Mouse (Mus musculus): ENCODE results near the gene Slc40a1. TPM values are rescaled to one million over a fixed set of nuclear protein-coding genes. Genes with fewer than 3 reads are reported as not detected.

Slc40a1 gene
- total and polyA plus RNA-seq, 3 experiments = 7.4 to 19.5 (median 13.5) TPM

GRCm38 (mm10) chr1:45868050-45868449, 58.3 kb downstream of the Slc40a1 start:
- no peaks in the 10 kb centered on the region for H3K79me2 ChIP-seq (replicated peaks; ENCODE audit: control insufficient read depth, insufficient read depth, low read length)
- peaks cover 6% of the 10 kb centered on the region for H3K36me3 ChIP-seq (ENCODE audit: control insufficient read depth, insufficient read depth, low read length)
- no peak for TF ChIP-seq EP300 (IDR thresholded peaks at IDR 0.05; ENCODE audit: insufficient read depth, low read depth, low read length)
- TF ChIP-seq POLR2A (IDR thresholded peaks at IDR 0.05; ENCODE audit: insufficient read depth, low read depth, low read length) = no peak
- TF ChIP-seq CTCF (IDR thresholded peaks at IDR 0.05) = no peak
- no peaks in the 10 kb centered on the region for H3K27me3 ChIP-seq (ENCODE audit: control insufficient read depth, insufficient read depth, low read length)
- intact Hi-C loops (cut with DNase I) = no loop called here
- no peak overlapping the region for H3K9ac ChIP-seq (ENCODE audit: low read depth, low read length)
- H3K27ac ChIP-seq = peak overlapping the region; percentile 13; the same call in 1 of the 2 replicates
- WGBS = 62% methylated on average over 1 of the region's 1 CpGs
- no peak overlapping the region for H3K4me3 ChIP-seq
- peaks cover 13% of the 10 kb centered on the region for H3K4me1 ChIP-seq (ENCODE audit: control insufficient read depth, insufficient read depth, low read length)
- no peak for DNase-seq

GRCm38 (mm10) chr1:45866288-45867018, 59.9 kb downstream of the Slc40a1 start:
- Histone ChIP-seq H3K4me1 (ENCODE audit: control insufficient read depth, insufficient read depth, low read length) (peaks cover 13% of the 10 kb centered on the region), H3K27me3 (ENCODE audit: control insufficient read depth, insufficient read depth, low read length) (no peaks in the 10 kb centered on the region), H3K4me3 (no peak overlapping the region), H3K9ac (ENCODE audit: low read depth, low read length) (no peak overlapping the region), H3K36me3 (ENCODE audit: control insufficient read depth, insufficient read depth, low read length) (peaks cover 6% of the 10 kb centered on the region), H3K79me2 (replicated peaks; ENCODE audit: control insufficient read depth, insufficient read depth, low read length) (no peaks in the 10 kb centered on the region), H3K27ac (peak overlapping the region; percentile 8; the same call in 1 of the 2 replicates)
- DNase-seq = no peak
- TF ChIP-seq CTCF (IDR thresholded peaks at IDR 0.05) (no peak), EP300 (IDR thresholded peaks at IDR 0.05; ENCODE audit: insufficient read depth, low read depth, low read length) (no peak)
- intact Hi-C loops (cut with DNase I) = no loop called here
- WGBS = 66% methylated on average over 3 of the region's 3 CpGs

- Histone ChIP-seq H3K4me1 (ENCODE audit: control insufficient read depth, insufficient read depth, low read length) (peaks cover 14% of the 10 kb centered on the region), H3K27ac (peak overlapping the region; percentile 63), H3K27me3 (ENCODE audit: control insufficient read depth, insufficient read depth, low read length) (no peaks in the 10 kb centered on the region), H3K9ac (ENCODE audit: low read depth, low read length) (no peak overlapping the region), H3K4me3 (no peak overlapping the region), H3K79me2 (replicated peaks; ENCODE audit: control insufficient read depth, insufficient read depth, low read length) (no peaks in the 10 kb centered on the region), H3K36me3 (ENCODE audit: control insufficient read depth, insufficient read depth, low read length) (peaks cover 6% of the 10 kb centered on the region)
- intact Hi-C loops (cut with DNase I) = no loop called here
- no peak for TF ChIP-seq CTCF (IDR thresholded peaks at IDR 0.05)
- TF ChIP-seq EP300 (IDR thresholded peaks at IDR 0.05; ENCODE audit: insufficient read depth, low read depth, low read length) = no peak
- no peak for TF ChIP-seq POLR2A (IDR thresholded peaks at IDR 0.05; ENCODE audit: insufficient read depth, low read depth, low read length)
- DNase-seq = no peak
- WGBS = 29% methylated on average over 5 of the region's 5 CpGs
These were observed 60.6 kb downstream of the Slc40a1 start for GRCm38 (mm10) chr1:45865727-45866126.

- Histone ChIP-seq H3K79me2 (replicated peaks; ENCODE audit: control insufficient read depth, insufficient read depth, low read length) (no peaks in the 10 kb centered on the region), H3K9ac (ENCODE audit: low read depth, low read length) (no peak overlapping the region), H3K4me3 (no peak overlapping the region), H3K27ac (peak overlapping the region; percentile 63), H3K36me3 (ENCODE audit: control insufficient read depth, insufficient read depth, low read length) (peaks cover 8% of the 10 kb centered on the region), H3K4me1 (ENCODE audit: control insufficient read depth, insufficient read depth, low read length) (peaks cover 14% of the 10 kb centered on the region), H3K27me3 (ENCODE audit: control insufficient read depth, insufficient read depth, low read length) (no peaks in the 10 kb centered on the region)
- TF ChIP-seq POLR2A (IDR thresholded peaks at IDR 0.05; ENCODE audit: insufficient read depth, low read depth, low read length) (no peak), CTCF (IDR thresholded peaks at IDR 0.05) (no peak), EP300 (IDR thresholded peaks at IDR 0.05; ENCODE audit: insufficient read depth, low read depth, low read length) (no peak)
- 16% methylated on average over 1 of the region's 1 CpGs for WGBS
- no peak for DNase-seq
- intact Hi-C loops (cut with DNase I) = no loop called here
These were observed 61.0 kb downstream of the Slc40a1 start for GRCm38 (mm10) chr1:45865316-45865715.

GRCm38 (mm10) chr1:45864564-45865014, 61.7 kb downstream of the Slc40a1 start:
- 24% methylated on average over 4 of the region's 4 CpGs for WGBS
- peaks cover 17% of the 10 kb centered on the region for H3K4me1 ChIP-seq (ENCODE audit: control insufficient read depth, insufficient read depth, low read length)
- H3K4me3 ChIP-seq = no peak overlapping the region
- peak; percentile 37 to 48 for DNase-seq
- intact Hi-C loops (cut with DNase I) = no loop called here
- TF ChIP-seq EP300 (IDR thresholded peaks at IDR 0.05; ENCODE audit: insufficient read depth, low read depth, low read length) (peak; percentile 55; the same call in 1 of the 2 replicates), POLR2A (IDR thresholded peaks at IDR 0.05; ENCODE audit: insufficient read depth, low read depth, low read length) (no peak)
- H3K36me3 ChIP-seq (ENCODE audit: control insufficient read depth, insufficient read depth, low read length) = peaks cover 13% of the 10 kb centered on the region
- H3K27me3 ChIP-seq (ENCODE audit: control insufficient read depth, insufficient read depth, low read length) = no peaks in the 10 kb centered on the region
- H3K79me2 ChIP-seq (replicated peaks; ENCODE audit: control insufficient read depth, insufficient read depth, low read length) = no peaks in the 10 kb centered on the region
- H3K9ac ChIP-seq (ENCODE audit: low read depth, low read length) = no peak overlapping the region
- H3K27ac ChIP-seq = peak overlapping the region; percentile 63

- no peak for DNase-seq
- Histone ChIP-seq H3K79me2 (replicated peaks; ENCODE audit: control insufficient read depth, insufficient read depth, low read length) (no peaks in the 10 kb centered on the region), H3K36me3 (ENCODE audit: control insufficient read depth, insufficient read depth, low read length) (peaks cover 13% of the 10 kb centered on the region), H3K9ac (ENCODE audit: low read depth, low read length) (no peak overlapping the region), H3K27ac (no peak overlapping the region; the same call in 1 of the 2 replicates), H3K4me1 (ENCODE audit: control insufficient read depth, insufficient read depth, low read length) (peaks cover 16% of the 10 kb centered on the region), H3K4me3 (no peak overlapping the region), H3K27me3 (ENCODE audit: control insufficient read depth, insufficient read depth, low read length) (no peaks in the 10 kb centered on the region)
- intact Hi-C loops (cut with DNase I) = no loop called here
- TF ChIP-seq CTCF (IDR thresholded peaks at IDR 0.05) = no peak
- TF ChIP-seq EP300 (IDR thresholded peaks at IDR 0.05; ENCODE audit: insufficient read depth, low read depth, low read length) = no peak
- TF ChIP-seq POLR2A (IDR thresholded peaks at IDR 0.05; ENCODE audit: insufficient read depth, low read depth, low read length) = no peak
- WGBS = 97% methylated on average over 3 of the region's 3 CpGs
These were observed 62.7 kb downstream of the Slc40a1 start for GRCm38 (mm10) chr1:45863641-45864040.

Data from heart, adult 2 months (tissue).